Mouse (Mus musculus) CD4-positive, CD25-positive, alpha-beta regulatory T cell, adult 4 months (primary cell): ENCODE measurements at regions not wholly inside any gene's neighbourhood (a gene's known extent, or its start where the extent isn't known, plus 50 kb on each side); places are given as distances from the start of the nearest gene placed in this dataset.

Source experiments
- ATAC-seq: one replicate; pipeline ENCODE4 v1.8.0; 2017

DNA sequence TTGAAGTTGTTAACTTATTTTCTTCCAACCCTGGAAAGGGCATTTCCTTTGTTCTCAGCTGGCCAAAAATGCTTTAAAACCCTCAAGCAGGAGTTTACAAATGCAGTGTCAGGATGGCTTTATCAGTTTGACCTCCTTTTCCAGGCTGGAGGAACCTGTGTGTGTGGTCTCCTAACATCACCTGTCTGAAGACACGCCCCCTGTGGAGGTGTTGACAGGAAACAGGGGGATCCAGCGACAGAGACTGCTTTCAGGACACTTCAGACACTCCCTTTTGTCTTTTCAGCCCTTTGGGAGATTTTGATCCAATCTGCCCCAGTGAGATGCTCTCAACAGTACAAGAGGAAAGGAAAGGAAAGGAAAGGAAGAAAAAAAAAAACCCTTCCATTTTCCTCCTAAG is 202.5 kb upstream of the Jade1 start:
- ATAC-seq = no peak

DNA sequence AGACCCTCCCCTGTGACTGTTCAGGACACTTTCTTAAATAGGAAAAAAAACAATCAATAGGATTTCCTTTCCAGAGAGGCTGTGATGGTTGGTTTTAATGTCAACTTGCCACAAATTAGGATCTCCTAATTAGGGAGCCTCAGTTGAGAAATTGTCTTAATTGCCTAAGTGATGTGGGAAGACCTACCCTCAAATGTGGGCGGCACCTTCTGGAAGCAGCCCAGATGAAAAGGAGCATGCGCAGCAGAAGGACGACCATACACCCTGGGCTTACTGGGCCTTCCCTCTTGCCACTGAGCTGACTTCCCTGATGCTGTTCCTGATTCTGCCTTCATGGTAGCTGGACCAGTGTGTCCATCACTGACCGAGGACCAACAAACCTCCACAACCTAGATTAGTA is 203.7 kb upstream of the Jade1 start:
- no peak for ATAC-seq

DNA sequence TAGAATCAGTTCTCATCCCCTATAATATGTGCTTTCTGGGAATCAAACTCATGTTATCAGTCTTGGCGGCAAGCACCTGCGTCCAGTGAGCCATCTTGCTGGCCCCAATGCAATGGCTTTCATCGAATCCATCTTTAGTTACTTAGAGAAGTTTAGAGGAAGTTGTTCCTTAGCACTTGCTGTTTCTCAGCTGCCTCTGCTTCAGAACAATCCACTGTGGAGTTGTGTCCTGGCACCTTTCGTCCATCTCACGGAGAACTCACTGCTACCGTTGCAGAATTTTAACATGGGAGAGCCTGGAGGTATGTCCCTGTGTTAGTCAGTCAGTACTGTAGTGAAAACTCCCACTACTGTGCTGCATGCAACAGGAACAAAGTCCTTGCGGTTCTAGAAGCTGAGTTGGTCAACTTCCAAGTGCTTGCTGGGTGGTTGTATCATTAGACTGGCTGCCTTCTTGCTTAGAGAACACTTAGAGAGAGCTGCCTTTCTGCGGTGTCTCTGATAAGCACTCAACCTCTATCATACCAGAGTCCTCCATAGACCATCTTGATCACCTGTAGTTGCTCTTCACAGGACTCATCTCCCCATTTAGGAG is 204.3 kb upstream of the Jade1 start:
- ATAC-seq = no peak

DNA sequence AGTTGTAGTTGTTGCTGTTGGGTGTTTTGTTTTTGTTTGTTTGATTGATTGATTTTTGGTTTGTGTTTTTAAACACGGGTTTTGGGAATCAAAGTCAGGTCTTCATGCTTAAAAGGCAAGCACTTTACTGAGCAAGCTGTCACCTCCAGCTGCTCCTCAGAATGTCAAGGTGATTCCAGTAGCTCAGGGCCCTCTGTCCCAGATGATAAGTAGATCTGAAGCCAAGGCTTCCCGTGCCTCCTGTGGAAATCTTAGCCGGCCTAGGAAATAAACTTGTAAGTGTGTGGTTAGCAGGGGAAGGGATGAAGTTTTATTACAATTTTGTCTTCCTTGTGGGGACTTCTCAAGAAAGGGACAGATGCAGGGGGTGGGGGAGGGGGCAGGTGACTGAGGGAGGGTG is 205.2 kb upstream of the Jade1 start:
- ATAC-seq = no peak

DNA sequence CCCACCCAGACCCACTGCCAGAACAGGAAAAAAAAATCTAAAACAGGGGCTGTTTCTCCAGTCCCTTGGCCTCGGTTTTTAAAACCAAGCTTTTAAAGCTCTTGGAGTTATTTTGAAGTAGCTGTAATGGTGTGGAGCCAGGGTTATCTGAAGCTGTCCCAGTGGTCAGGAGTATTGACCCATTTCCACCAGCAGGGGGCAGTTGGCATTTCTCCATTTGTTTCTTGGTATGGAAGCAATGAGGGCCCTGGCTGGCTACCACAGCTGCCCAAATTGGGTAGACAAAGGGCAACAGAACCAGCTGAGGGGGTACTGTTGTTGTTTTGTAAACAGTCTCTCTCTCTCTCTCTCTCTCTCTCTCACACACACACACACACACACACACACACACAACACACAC is 206.7 kb upstream of the Jade1 start:
- no peak for ATAC-seq

DNA sequence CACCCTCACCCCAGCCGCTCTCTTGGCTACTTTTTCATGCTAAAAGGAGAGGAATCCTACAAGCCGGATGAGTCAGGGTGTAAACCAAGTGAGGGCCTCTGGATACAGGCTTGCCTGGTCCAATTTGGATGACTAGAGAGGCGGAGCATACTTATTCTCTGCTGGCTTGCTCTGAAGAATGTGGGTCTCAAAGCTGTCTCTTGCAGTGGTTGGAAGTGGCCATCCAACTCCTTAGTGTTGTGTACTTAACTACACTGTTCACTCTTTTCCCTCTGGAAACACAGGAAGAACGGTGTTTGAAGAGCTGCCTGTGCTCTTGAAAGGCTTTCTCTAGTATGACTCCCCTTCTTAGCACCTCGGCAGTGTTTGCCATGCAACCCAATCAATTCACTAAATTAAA is 208.7 kb upstream of the Jade1 start:
- no peak for ATAC-seq

DNA sequence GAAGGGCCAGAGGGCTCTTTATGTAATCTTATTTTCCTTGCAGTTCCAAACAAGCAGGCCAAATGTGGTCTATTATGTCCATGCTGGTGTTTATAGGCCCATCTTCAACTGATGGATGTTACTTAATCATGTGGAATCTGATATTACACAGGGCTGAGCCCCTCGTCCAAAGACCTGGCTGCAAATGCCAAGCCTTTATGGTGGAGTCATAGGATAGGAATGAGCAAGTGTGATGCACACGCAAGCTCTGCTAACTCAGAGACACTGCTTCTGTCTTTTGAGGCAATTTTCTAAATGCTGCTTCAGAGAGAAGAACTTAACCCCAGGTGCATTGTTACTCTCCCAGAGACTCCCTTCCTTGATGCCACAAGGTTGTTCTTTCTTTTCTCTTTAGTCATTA is 212.1 kb upstream of the Jade1 start:
- no peak for ATAC-seq

DNA sequence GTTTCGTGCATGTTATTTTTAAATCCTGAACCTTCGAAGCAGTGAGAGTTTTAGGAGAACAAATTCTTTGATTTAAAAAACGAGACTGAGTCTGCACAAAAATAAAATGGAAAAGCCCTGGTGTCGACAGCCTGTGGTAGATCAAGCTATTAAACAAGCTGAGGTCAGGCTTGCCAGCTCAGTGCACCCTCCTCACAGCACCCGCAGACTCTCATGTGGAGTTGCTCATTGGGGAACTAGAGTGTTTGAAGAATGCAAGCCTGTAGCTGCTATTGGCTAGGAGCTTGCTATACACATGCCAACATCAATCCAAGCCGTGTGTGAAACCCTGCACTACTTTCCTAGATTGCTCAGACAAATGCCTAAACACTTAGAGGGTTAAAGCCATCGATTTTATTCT is 223.1 kb upstream of the Jade1 start:
- no peak for ATAC-seq

DNA sequence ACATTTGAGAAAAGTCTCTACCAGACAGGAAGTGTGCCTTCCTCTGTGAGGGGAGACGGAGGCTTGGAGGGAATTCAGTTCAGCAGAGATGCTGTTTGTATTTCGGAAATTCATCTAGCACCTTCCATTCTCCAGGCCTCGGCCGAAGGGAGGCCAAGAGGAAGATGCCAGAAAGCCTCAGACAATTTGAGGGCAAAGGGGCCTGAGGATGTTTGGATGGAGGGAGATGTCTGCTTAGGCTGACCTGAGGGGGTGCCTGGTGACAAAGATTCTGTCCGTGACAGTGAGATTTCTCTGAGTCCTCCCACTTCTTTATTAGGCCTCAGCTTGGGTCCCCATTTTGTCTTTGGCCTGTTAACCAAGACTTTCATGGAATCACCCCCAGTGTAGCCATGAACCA is 225.2 kb upstream of the Jade1 start:
- ATAC-seq = no peak

DNA sequence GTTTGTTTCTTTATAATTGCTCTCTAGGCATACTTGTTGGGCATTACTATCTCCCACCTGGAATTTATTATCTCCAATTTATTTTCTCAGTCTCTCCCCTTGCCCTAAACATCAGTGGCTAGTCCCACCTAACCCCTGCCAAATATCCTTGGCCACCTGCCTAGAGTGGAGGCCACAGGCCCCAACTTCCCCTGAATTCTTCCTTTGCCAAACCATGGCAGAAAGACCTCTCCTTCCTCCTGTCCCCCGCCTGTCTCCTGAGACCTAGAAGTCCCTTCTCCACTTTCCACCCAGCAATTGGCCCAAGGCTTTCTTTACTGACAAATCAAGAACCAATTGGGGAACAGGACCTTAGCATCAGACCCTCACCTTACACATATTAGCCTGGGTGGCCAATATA is 226.7 kb upstream of the Jade1 start:
- no peak for ATAC-seq

DNA sequence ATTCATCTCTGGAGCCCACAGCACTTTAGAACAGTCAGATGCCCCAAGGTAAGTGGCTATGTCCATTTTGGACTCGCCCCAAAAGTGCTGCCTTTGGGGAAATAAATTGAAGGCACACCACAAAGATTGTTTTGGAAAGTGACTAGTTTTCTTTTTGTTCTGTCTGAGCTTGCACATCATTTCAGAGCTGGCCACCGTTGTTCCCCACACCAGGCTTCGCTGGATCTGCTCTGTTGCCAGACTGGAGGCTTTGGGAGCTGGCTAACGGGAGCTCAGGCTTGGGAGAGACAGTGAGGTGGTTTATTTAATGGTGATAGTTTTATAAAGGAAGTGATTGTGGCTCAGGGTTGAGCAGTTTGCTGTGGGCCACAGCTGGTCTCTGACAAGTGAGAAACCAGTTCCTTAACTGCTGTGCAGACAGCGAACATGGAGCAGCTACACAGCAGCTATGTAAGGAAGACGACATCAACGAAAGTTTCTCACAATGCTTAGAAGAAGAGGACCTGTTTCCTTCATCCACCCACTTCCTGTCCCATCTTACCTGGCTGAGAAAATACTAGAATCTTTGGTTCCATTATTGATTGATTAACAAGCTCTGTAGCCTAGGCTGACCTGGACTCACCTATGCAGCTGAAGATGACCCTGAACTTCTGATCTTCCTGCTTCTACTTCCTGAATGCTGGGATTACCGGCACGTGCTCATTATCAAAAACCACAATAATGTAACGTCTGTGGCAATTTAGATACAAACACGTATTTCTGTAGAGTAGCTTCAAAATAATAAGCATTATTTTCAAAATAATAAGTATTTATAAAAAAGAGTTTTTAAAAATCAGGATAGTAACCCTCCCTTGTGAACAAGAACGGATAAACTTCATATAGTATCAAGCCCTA is 229.1 kb upstream of the Jade1 start:
- ATAC-seq = no peak

DNA sequence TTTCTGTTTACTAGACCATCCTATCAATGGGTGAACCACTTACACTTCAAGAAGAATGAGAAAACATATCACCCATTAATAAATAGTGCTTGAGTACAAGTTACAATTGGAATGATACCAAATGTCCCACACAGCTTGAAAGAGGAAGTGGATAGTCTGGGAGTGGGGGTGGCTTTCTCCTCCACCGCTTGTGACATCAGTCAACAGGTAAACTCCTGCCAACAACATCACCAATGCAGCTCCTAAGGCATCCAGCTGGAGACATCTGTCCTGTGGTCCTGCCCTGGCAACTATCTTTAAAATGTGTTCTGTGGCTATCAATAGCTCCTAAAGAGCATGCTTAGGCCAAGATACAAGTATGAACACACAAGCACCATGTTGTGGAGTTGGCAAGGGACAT is 233.7 kb upstream of the Jade1 start:
- ATAC-seq = no peak

DNA sequence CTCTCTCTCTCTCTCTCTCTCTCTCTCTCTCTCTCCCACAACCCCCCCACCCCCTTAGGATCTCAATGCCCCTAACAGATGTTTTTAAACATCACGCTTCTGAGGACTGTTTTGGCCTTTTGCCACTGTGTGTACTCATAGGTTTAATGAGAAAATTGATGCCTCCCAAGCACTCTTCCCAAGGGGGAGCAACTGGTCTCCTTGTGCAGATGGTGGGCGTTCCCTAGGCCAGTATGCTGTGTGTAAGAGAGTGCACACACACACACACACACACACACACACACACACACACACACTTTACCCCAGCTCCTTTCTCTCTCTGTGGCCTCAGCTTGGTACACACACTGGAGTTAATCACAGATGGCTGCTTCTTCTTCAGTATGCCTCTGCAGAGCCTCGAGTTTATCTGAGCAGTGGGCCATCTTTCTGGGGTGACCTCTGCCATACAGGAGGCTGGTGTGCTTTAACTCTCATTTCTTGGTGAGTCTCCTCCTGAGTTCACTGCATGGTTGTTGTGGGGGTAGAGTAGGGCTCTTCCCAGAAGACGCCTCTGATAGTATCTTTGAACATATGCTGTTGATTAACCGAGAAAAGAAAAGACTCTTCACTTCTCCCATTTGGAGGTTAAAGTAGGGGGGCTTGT is 236.2 kb upstream of the Jade1 start:
- ATAC-seq = no peak

DNA sequence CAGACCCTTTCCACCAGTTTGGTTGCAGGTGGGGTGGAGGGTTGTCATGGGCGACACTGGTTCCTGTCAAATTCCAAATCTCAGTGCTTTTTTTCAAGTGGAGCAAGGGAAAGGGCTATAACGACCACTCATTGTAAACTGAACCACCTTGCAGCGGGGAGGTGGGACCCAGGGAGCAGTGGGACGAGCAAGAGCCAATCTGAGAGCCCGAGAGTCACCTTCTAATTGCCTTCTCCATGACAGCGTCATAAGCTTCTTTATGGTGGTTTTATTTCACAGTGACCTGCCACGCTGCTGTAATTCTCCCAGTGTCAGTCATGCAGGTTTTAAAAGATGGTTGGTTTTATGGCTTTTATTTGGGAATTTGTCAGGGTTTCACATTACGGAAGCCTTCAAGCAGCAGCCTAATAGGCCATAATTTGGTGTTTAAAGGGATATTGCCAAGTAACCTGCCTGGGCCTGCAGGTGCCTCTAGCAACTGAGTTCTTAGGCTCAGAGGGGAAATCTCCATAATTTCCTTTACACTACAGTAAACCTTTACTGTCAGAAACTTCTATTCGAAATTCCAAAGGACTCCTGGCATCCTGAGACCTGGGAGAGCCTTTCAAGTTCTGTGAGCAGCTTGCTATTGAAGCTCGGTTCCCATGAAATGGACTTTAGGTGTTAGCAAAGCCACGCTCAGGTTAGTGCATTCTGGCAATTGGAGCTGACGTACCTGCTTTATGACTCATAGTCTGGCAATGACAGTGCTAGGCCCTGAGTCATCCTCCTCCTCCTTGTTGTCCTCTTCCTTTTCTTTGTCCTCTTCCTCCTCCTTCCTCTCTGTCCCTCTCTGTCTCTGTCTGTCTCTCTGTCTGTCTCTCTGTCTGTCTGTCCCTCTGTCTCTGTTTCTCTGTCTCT is 235.6 kb upstream of the Pgrmc2 start:
- ATAC-seq = no peak

DNA sequence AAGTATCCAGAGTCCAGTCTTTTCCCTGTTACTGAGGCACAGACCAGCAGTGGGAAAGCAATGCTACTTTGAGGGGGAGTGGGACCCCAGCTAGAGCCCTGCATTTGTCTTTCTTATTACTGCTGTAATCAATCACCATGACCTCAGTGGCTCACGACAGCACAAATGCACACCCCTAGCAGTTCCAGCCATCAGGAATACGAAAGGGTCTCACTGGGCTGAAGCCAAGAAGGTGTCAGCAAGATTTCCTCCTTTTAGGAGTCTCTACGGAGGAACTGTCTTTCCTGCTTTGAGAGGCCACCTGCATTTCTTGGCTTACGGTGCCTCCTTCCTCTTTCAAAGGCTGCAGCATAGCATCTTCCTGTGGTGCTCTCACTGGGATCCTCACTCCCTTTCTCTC is 234.3 kb upstream of the Pgrmc2 start:
- ATAC-seq = no peak

DNA sequence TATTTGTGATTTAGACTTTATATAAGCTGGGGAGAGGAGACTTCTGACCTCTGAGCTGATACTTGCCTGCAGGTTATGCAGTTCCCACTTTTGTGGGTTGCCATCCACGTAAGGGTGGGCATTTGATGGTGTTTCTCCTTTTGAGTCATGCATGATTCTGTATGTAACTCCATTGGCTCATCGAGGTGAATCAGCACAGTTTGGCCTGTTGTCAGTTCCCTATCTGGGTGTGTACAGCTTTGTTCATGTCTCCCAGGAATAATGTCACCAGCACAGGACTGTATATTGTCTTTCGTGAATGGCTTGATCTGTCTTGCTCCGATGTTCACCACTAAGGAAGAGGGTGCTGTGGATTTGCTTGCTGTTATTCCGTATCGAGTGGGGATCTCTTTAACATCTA is 229.6 kb upstream of the Pgrmc2 start:
- no peak for ATAC-seq

DNA sequence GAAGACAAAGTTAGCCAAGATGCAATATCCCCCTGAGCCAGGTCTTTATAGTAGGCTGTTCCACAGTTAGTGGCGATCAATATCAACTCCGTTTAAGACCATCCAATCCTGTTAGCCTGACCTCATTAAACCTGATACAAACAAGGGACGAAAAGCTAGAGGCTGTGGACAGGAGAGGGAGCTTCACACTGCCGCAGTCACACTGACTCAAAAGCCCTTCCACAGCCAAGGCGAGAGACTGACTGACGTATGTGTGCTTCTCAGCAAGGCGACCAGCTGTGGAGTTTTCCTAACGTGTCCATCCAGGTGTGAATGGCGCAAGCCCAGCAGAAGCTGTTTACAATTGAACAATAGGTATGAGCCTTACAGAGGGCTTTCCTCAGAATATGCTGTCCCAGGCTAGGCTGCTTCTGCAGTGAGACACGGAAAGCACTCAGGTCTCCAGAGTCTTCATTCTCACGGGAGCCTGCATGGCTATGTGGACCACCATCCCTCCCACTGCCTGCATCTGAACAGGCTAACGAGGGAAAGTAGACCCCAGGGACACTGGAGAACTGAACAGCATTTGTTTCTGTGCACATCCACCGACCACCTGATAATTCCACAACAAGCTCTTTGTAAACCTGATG is 224.7 kb upstream of the Pgrmc2 start:
- ATAC-seq = no peak

DNA sequence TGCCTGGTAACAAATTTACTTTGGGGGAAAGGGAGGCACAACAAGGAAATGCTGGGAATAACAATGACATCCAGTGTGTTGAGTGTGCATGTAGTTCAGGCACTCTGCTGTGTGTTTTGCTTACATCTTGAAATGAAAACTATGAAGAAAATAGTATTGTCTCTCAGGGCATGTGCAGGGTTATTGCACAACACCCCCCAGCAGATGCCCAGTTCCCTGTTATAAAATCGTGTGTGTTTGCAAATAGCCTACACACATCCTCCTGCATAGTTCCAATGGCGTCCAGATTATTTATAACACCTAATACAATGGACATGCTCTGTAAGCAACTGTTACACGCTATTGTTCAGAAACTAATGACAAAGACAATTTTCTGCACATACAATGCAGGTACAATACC is 220.0 kb upstream of the Pgrmc2 start:
- no peak for ATAC-seq

DNA sequence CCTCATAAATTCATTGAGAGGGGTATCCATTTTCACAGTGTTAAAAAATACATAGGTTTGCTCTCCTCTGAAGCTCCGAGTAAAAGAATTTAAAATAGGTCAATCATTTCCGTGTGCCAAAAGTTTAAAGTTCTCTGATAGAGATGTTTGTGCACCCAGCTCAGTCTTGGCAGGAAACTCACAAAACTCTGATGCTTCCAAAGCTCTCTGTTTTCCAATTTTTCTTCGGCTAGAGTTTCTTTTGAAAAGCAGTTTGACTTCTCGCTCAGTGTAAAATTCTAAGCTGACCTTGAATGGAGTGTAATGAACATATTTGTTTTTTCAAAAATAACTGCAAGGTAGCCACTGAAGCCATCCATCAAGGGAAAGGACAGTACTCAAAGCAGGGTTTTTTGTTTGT is 215.9 kb upstream of the Pgrmc2 start:
- ATAC-seq = no peak

DNA sequence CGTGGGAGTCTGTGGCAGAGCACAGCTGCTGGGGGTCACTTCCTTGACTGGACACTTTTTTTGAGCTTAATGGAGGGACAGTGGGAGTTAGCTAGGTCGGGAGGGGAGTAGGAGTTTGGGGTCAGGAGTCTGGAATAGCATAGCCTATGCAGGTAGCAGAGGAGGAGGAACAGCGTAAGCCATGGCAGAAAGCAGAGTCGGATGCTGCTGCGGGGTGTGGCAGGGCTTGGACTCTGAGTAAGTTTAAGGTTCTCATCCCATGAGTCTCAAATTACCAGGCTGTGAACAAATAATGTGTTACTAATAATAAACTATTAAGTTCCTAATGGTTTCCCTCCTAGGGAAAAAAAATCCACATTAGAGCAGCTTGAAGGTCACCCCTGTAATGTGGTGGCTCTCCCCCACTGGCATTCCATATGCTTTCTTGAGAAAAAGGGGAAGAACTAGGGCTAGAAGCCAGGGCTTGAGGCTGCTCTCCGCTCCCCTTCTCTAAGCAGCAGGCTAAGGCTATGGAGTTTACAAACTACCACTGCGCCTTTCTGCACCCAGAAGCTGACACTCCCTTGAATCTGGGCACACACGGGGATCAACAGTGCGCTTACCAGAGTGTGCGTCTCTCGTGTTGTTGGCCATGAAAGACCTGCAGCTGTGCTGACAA is 213.4 kb upstream of the Pgrmc2 start:
- no peak for ATAC-seq

DNA sequence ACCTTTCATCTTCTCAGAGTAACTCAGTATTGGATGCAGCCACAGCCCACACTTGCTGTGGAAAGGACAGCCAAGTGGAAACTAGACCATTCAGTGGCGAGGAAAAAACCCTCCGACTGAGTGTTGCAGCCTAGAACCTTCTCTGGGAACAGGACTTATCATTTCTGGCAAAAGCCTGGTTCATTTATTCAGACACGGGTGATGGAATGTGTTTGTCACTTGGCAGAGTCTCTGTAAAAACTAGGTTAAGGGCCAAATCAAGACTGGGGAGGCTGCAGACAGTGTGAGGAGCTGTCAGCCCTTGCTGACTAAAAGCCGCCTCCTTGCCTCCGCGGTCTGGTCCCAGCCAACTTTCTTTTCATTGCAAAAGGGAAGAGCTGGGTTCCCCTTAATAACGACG is 212.3 kb upstream of the Pgrmc2 start:
- ATAC-seq = no peak
